Mouse (Mus musculus): ENCODE results near the gene Zfp444.
"Not testable (repeated sequence)": the region's sequence is repeated elsewhere in the genome, so short reads cannot be mapped to it uniquely, and the experiment has no call there.

Gene Zfp444

DNA sequence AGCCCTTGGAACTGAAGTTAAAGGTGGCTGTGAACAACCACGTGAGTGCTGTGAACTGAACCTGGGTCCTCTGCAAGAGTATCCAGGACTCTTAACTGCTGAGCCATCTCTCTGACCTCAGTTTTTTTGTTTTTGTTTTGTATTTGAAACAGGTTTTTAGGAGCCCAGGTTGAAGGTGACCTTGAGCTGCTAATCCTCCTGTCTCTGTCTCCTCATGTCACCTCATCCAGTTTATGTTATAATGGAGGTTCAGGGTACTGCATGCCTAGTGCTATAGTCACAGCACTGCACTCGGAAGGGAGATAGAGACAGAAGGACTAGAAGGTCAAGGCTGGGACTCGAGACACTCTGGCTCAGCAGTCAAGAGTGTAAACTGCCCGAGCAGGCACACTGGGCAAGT, 9.9 kb upstream of the Zfp444 start:
- no peak for DNase-seq (ENCODE audit: low spot score)

DNA sequence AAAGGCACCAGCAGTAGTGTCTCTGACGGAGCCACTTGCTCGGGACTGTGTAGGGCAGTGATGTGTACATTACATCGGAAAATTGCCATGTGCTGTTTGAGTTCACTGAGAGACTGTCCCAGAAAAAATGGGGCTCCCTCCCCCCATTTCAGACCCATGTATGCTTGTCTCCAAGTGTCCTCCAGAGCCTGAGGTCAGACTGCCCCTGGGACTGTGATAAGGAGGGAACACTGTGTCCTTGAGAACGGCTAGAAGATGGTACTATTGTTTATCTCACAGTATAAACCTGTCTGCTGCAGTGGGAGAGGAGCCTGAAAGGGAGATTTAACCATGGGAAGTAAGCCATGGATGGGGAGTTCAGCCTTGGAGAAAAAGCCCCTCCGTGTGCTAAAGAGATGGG, 7.4 kb upstream of the Zfp444 start:
- DNase-seq (ENCODE audit: low spot score): no peak

DNA sequence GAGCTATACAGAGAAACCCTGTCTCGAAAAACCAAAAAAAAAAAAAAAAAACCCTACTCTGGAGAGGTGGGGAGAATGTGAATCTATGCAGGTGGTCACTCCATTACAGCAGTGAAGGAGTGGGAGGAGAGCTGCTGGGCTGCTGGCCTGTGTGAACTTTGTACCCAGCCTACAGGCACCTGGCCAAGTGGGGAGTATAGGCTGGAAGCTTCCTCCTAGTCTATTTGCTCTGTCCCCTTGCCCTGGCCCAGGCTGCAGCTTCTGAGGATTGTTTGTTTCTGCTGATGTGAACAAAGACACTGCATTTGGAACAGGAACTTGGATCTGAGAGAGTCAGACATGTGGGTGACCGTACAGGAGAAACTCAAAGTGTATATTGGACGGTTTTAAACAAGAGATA, 2.6 kb upstream of the Zfp444 start:
- no peak for DNase-seq (ENCODE audit: low spot score)

DNA sequence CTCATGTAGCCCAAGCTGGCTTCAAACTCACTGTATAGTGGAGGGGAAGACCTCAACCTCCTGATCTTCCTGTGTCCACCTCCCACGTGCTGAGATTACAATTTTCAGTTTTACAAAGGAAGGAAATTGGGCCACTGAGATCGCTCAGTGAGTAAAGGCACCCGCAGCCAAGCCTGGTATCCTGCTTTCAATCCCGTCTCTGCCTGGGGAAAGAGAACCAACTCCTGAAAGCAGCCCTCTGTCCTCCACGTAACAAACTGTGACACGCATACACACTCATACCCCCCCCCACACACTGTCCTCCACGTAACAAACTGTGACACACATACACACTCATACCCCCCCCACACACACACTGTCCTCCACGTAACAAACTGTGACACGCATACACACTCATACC, 1.6 kb upstream of the Zfp444 start:
- DNase-seq (ENCODE audit: low spot score): no peak

DNA sequence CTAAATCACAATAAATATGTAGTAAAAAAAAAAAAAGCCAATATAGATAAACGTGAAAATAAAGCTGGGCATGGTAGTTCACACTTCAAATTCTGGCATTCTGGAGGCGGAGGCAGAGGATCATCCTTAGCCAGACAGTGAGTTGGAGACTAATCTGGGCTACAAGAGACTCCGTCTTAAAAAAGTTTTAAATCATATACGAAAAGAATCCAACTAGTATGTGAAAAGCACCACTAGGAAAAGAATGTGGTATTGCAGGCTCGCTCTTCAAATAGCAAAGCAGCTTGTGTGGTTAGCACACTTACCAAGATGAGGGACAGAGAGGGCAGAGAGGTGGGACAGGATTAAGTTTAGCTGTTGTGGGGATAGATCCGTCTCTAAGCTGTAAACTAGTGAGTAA, 1.2 kb upstream of the Zfp444 start:
- no peak for DNase-seq (ENCODE audit: low spot score)

DNA sequence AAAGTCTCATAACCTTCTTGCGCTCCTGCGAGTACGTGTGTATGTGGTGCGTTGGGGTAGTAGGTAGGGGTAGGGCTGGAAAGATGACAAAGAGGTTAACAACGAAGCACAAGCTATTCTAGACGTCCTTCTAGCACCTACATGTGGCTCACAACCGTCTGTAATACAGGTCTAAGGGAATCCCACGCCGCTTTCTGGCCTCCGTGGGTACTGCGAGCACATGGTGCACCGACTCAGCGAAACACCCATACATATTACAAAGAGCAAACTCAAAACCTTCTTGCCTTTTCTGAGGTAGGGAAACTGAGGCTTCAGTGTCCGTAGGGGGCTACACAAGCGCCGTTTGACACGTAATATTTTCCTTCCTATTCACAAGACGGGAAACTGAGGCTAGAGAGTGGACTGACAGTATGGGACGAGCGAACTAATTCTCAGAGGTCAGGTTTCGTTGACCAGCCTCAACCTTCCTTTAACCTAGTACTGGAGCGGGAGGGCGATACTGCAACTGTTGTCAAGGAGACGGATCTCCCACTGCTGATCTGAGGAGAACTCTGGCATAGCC, 501 bp upstream of the Zfp444 start:
- peak; percentile 75 for DNase-seq (ENCODE audit: low spot score)

DNA sequence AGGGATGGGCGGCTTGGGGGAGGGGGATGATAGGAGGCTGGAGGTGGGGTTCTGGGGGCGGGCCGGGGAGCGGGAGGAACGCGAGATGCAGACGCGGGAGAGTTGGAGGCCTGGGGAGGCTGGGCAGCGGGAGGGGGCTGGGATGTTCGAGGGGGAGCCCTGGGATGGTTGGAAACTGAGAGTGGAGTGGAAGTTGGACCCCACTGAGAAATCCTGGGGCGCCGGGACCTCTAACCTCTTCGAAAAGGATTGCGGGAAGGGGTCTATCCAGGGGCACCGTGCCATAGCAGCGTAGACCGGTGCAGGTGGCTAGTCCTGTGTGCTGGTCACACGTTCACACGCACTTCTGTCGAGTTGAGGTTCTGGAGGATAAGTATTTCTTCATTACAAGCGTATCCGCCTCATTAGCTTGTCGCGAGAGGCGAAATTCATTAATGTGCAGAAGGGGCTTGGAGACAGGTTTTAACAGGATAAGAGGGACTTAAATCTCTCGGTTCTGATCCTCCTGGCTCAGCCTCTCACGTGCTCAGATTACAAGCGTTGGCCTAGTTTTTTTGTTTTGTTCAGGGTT, 733 bp downstream of the Zfp444 start:
- no peak for DNase-seq (ENCODE audit: low spot score)

DNA sequence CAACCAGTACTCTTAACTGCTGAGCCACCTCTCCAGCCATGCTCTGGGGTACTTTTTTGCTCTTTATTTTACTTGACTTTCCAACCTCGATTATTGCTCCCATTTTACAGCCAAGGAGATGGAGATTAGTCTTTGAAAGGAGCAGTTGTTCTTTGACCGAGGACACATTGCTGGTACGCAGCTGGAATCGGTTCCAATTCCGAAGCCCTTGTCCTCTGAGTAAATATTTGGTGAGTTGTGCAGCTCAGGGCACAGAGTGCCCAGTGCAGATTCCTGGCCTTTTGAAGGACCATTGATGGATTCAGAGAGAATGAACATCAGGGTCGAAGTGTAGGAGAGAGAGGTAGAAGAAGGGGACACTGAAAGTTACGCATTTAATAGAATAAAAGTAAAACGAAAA, 1.8 kb downstream of the Zfp444 start:
- no peak for DNase-seq (ENCODE audit: low spot score)

DNA sequence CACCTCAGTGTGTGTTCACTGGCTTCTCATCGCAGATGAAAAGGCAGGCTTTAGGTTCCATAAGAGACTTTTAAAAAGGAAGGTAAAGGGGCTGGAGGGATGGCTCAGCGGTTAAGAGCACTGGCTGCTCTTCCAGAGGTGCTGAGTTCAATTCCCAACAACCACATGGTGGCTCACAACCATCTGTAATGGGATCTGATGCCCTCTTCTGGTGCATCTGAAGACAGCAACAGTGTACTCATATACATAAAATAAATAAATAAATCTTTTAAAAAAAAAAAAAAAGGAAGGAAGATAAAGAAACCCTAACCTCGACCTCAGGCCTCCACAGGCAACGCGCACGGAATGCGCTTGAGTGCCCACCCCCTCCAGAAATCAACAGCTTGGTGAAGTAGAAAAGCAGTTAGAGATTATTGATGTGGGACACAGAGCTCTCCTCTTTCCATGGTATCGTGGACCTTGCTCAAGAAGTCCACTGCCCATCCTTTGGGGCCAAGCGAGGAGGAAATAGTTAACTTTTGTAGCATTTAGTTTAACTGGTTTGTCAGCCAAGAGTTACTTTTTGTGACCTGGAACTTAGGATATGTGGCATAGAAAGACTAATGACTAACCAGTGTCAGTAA, 2.5 kb downstream of the Zfp444 start:
- not testable (repeated sequence) for DNase-seq (ENCODE audit: low spot score)

DNA sequence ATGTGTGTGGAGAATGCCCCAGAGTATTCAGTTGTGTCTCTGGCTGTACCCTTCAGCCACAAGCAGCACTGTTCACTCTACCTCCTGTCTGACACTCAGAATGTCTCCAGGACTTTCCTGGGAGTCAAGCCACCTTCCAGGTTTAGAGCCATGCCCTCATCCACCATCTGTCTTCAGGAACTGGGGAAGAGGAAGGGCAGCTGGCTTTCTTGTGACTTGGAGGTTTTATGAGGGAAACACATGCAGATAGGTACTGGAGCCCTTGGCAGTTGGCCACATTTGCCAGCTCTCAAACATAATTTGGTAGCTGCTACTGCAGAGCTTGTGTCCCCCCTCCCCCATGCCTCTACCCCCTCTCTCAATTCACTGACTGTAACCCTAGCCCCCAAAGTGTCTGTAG, 7.0 kb downstream of the Zfp444 start:
- DNase-seq (ENCODE audit: low spot score): no peak

DNA sequence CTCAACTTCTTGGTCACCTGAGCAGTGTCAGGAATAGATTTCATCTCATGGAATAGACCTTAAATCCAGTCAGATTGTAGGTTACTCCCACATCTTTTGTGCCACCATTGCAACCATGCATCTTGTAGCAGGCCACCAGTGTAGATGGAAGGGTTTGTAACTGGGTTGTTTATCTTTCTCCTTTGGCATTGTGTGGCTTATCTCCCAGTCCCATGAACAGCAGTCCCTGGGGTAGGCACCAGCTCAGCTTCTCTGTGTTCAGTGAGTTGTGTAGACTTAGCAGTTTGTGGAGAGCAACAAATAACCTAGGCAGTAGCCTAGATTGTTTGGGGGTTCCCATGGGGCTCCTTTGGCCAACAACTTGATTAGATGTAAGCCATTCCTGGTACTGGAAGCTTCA, 10.9 kb downstream of the Zfp444 start:
- DNase-seq (ENCODE audit: low spot score): no peak

DNA sequence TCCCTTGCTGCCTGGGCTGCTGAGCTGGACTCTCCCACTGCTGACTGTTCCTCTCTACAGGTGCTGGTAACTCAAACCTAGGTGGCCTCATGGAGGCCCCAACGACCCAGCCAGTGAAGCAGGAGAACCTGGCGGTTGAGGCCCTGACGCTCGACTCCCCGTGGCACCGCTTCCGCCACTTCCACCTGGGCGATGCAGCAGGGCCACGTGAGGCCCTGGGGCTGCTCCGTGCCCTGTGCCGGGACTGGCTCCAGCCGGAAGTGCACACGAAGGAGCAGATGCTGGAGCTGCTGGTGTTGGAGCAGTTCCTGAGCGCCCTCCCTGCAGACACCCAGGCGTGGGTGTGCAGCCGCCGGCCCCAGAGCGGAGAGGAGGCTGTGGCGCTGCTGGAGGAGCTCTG, 11.8 kb downstream of the Zfp444 start:
- no peak for DNase-seq (ENCODE audit: low spot score)

DNA sequence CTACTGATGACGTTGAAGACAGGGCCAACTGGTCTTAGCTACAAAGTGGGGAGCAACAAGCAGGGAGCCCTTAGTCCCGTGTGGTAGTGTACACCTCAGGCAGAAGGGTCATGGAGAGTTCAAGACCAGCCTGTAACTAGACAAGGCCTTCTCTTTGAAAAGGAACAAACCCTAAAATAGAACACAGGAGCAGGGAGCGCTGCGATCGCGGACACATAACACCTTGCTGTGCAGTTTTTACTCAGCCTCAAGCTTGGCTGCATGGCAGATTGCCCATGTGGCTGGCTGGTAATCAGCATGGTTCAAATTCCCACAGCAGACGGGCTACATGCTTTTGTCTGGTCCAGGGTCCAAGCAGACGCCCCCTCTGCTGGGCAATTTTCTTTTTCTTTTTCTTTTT, 12.5 kb downstream of the Zfp444 start:
- no peak for DNase-seq (ENCODE audit: low spot score)

DNA sequence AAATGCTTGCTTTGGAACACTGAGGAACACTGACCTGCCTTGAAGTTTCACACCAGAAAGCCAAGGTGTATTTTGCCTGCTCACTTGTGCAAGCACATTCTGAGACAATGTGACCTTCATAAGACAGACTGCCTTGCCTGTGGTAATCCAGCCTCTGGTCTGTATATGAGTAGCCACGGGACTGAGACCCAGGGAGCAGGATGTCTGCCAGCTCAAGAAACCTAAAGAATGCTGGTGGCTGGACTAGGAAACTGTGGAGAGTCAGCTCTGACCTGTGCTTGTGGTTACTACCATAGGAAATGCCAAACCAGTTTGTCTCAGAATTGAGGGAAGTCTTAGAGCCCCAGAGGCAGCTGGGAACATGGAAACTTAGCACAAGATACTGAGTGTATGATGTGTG, 13.4 kb downstream of the Zfp444 start:
- no peak for DNase-seq (ENCODE audit: low spot score)

DNA sequence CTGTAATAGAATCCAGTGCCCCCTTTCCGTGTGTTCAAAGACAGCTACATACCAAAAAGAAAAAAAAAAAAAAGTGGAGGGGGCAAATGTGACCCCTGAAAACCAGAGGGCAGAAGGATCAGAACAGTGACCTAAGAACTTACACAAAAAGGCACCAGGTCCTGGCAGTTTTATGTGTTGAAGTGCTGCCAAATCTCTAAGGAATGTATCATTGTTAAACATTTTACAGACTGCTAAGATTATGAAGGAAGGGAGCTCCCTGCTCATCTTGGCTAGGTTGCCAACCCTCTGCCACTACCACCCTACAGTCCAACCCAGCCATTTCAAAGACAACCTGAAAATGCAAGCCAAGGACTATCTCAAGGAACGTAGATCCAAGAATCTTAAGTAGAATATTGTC, 14.2 kb downstream of the Zfp444 start:
- DNase-seq (ENCODE audit: low spot score): no peak

DNA sequence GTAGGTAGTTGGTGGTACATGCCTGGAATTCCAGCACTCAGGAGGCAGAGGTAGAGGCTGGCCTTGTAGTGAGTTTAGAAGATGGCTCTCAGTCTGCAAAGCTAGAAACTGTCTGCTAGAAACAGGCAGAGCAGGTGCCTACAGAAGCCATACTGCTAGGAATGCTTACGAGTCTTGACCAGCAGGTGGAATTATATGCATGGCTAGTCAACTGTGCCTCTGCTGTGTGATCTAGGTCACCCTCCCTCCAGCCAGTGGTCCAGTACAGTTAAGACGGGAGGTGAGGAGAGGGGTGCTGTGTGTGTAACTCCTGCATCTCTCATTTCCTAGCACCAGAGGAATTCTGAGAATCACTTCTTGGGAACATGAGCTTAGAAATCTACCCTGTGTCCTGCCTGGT, 14.7 kb downstream of the Zfp444 start:
- no peak for DNase-seq (ENCODE audit: low spot score)

DNA sequence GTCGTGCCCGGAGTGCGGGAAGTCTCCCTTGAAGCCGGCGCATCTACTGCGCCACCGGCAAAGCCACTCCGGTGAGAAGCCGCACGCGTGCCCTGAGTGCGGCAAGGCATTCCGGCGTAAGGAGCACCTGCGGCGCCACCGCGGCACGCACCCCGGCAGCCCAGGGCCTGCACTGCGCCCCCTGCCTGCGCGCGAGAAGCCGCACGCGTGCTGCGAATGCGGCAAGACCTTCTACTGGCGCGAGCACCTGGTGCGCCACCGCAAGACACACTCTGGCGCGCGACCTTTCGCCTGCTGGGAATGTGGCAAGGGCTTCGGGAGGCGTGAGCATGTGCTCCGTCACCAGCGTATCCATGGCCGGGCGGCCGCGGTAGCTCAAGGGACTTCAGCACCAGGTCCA, 17.5 kb downstream of the Zfp444 start:
- DNase-seq (ENCODE audit: low spot score): no peak

DNA sequence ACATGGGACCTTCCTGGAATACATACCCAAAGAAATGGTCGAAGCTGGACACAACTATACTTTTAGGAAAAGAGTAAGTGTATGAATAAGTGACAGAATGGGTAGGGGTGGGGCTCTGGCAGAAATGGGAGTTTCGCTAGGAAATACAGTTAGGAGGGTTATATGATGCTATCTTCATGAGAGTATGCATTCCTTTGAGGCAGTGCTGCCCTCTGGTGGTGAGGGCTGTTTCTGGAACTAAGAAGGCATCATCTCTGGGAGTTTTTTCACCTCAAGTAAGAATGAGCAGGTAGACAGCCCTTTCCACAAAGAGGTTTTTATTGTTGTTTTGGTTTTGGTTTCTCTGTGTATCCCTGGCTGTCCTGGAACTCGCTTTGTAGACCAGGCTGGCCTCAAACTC, 19.4 kb downstream of the Zfp444 start:
- peak; percentile 62 for DNase-seq (ENCODE audit: low spot score)

DNA sequence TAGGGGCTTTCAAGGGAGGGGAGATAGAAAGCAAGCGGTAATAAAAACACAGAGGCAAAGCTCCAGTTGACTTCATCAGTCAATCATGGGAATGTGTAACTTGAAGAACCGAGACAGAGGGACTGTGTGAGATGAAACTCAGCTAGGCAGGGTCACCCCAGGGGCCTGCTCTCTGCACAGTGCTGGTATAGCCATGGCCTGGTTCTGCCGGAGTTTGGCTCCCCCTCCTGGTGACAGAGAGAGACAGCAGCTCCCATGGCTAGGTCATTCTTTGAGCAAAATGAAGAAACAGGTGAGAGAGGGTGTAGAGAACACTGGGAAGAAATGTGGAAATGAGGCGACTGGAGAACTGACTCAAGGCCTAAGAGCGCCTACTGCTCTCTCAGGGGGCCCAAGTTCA, 22.1 kb downstream of the Zfp444 start:
- peak; percentile 57 for DNase-seq (ENCODE audit: low spot score)

DNA sequence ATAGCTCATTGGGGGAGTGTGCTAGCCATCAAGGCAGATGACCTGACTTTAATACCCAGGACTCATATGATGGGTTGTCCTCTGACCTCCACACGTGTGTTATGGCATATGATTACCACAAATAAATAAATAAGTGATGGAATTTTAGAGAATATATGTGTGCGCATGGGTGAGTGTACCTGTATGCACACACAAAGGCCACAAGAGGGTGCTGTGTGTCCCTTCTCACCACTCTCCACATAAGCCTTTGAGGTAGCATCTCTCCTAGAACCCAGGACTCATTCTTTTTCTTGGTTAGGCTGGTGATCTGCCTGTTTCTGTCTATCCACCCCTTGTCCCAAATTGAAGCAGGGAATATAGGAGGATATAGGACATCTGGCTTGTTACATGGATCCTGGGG, 23.8 kb downstream of the Zfp444 start:
- no peak for DNase-seq (ENCODE audit: low spot score)

DNA sequence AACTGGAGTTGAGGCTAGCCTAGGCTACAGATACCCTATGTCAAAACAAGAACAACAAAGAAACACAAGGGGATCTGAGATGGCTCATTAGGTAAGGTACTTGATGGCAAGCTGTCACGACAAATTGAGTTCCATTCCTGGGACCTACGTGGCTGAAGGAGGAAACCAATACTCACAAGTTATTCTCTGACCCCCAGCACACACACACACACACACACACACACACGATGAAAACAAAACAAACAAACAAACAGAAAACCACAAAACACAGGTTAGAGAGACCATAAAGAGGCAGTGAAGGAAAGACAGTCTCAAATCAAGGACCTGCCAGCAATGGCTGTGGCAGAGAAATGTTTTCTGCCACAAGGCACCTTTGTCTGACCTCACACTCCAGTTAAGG, 24.8 kb downstream of the Zfp444 start, which contains the start of gene Galp:
TSS of gene Galp (plus strand) at position 301 of the 400 bp plus-strand sequence.
- no peak for DNase-seq (ENCODE audit: low spot score)

DNA sequence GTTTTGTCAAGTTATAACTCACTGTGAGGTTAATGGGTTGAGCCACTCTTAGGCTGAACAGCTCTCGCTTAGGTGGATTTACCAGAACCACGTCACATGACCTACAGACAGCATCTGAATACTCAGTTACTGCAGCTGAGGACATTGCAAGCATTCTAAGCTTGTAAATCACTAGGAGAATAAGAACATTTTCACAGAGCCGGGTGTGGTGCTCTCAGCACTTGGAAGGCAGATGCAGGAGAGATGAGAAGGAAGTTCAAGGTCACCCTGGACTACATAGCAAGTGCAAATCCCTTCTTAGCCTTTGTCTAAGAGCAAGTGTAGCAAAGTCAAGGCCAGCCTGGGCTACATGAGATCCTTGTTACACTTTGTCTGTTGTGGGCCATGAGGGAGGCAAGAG, 32.2 kb downstream of the Zfp444 start:
- no peak for DNase-seq (ENCODE audit: low spot score)

DNA sequence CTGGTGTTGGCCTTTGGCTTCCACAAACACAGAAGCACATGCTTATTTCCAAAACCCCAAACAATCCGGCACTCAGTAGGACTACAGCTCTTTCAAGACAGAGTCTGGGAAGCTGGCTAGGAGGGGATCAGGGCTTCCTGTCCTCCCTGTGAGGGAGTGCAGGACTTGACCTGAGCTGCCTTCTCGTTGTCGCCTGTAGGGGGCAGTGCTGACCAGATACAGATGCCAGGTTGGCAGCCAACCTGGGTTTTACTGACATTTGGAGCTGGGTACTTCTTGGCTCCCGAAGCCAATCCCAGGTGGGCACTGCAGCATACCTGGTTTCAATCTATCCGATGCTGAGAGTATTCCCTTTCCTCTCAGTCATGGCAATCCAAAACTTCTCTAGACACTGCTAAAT, 41.1 kb downstream of the Zfp444 start:
- DNase-seq (ENCODE audit: low spot score): peak; percentile 10

DNA sequence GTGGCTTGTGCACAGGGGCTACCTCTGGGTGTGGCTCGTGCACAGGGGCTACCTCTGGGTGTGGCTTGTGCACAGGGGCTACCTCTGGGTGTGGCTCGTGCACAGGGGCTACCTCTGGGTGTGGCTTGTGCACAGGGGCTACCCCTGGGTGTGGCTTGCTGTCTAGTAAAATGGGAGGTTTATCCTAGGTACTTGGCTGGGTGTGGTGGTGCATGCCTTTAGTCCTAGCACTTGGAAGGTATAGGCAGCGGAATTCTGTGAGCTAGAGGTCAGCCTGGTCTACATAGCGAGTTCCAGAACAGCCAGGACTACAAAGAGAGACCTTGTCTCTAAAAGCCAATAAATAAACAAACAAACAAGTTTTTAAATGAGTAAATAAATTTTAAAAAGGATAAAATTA, 42.7 kb downstream of the Zfp444 start:
- not testable (repeated sequence) for DNase-seq (ENCODE audit: low spot score)

All from lung, postnatal 25 days (tissue).